Mouse (Mus musculus) kidney, postnatal 10 days (tissue): ENCODE results near the gene Wdr62.
"Not testable (repeated sequence)": the region's sequence is repeated elsewhere in the genome, so short reads cannot be mapped to it uniquely, and the experiment has no call there.

Source experiments
- DNase-seq: peaks from one replicate; pipeline ENCODE4 v3.0.0; 2021; ENCODE audit warnings: mixed read lengths

Wdr62 gene

GRCm38 (mm10) chr7:30202895-30203690 is 77.1 kb downstream of the Wdr62 start:
- DNase-seq = no peak

GRCm38 (mm10) chr7:30200661-30201060 is 79.6 kb downstream of the Wdr62 start:
- not testable (repeated sequence) for DNase-seq

GRCm38 (mm10) chr7:30200200-30200599 is 80.0 kb downstream of the Wdr62 start:
- peak; percentile 10 for DNase-seq

GRCm38 (mm10) chr7:30199498-30200139 is 80.6 kb downstream of the Wdr62 start:
- peak; percentile 14 for DNase-seq

- peak; percentile 71 for DNase-seq
These were observed 81.7 kb downstream of the Wdr62 start, which contains the start of gene Capns1 for GRCm38 (mm10) chr7:30198481-30198971. Gene Capns1 (minus strand): TSS chr7:30198811.

- DNase-seq = no peak
These were observed 82.6 kb downstream of the Wdr62 start for GRCm38 (mm10) chr7:30197592-30198129.

GRCm38 (mm10) chr7:30196171-30196570 is 84.0 kb downstream of the Wdr62 start:
- no peak for DNase-seq

- DNase-seq = no peak
These were observed 84.8 kb downstream of the Wdr62 start for GRCm38 (mm10) chr7:30195461-30195860.

- peak; percentile 98 for DNase-seq
These were observed 85.3 kb downstream of the Wdr62 start for GRCm38 (mm10) chr7:30194884-30195283.

GRCm38 (mm10) chr7:30194101-30194831 is 86.0 kb downstream of the Wdr62 start:
- DNase-seq = peak; percentile 66

GRCm38 (mm10) chr7:30193581-30194100 is 86.6 kb downstream of the Wdr62 start:
- DNase-seq = peak; percentile 89

GRCm38 (mm10) chr7:30193013-30193412 is 87.2 kb downstream of the Wdr62 start:
- DNase-seq = no peak

- DNase-seq = no peak
These were observed 88.1 kb downstream of the Wdr62 start for GRCm38 (mm10) chr7:30192088-30192487.
